Mouse (Mus musculus) intestine, embryonic 16.5 days (tissue): ENCODE data around the gene Washc1. TPM values are rescaled to one million over a fixed set of nuclear protein-coding genes. Genes with fewer than 3 reads are reported as not detected.
"Not testable (repeated sequence)": the region's sequence is repeated elsewhere in the genome, so short reads cannot be mapped to it uniquely, and the experiment has no call there.

Experiments
- ATAC-seq: fragments of 200-750 bp; cut with Nextera tagmentation; 2 replicates; pipeline ENCODE4 v1.8.0; 2017; ENCODE audit warnings: moderate TSS enrichment, moderate library complexity
- H3K27ac ChIP-seq: fragments of 300-500 bp; sonication (generic); 2 replicates; pipeline ENCODE4 v1.5.1; 2014; ENCODE audit warnings: mild to moderate bottlenecking, low read length
- H3K27me3 ChIP-seq: fragments of 300-500 bp; sonication (generic); replicated peaks from 2 replicates; pipeline ENCODE4 v1.6.1; 2014; ENCODE audit warnings: low read length, control low read depth, mixed read lengths; ENCODE audit not compliant: control insufficient read depth, insufficient read depth
- H3K36me3 ChIP-seq: fragments of 300-500 bp; sonication (generic); 2 replicates; pipeline ENCODE4 v1.6.1; 2014; ENCODE audit warnings: low read length, control low read depth; ENCODE audit not compliant: control insufficient read depth, insufficient read depth
- H3K4me1 ChIP-seq: fragments of 300-500 bp; sonication (generic); 2 replicates; pipeline ENCODE4 v1.6.1; 2014; ENCODE audit warnings: low read length, control low read depth, mixed read lengths; ENCODE audit not compliant: control insufficient read depth, insufficient read depth
- H3K4me2 ChIP-seq: fragments of 300-500 bp; sonication (generic); 2 replicates; pipeline ENCODE4 v1.6.1; 2014; ENCODE audit warnings: low read depth, low read length, control low read depth
- H3K4me3 ChIP-seq: fragments of 300-500 bp; sonication (generic); 2 replicates; pipeline ENCODE4 v1.5.1; 2014; ENCODE audit warnings: mild to moderate bottlenecking, low read length
- H3K9ac ChIP-seq: fragments of 300-500 bp; sonication (generic); 2 replicates; pipeline ENCODE4 v1.6.1; 2014; ENCODE audit warnings: low read depth, low read length
- H3K9me3 ChIP-seq: fragments of 300-500 bp; sonication (generic); 2 replicates; pipeline ENCODE4 v1.6.1; 2016; ENCODE audit warnings: low read length, control low read depth; ENCODE audit not compliant: control insufficient read depth
- WGBS: fragments of 180-500 bp; shearing (Covaris S2); extraction: QIAGEN DNeasy Blood & Tissue Kit; methylation state at CpG from one replicate; pipeline ENCODE4 v1.1.7; 2014; 5-methylcytosine and 5-hydroxymethylcytosine counted together
- polyA plus RNA-seq: library from polyadenylated mRNA; unstranded; fragments of >200 nt; fragmentation: Nextera tagmentation; extraction: Ambion mirVana; gene quantifications from 2 replicates; pipeline ENCODE4 v1.2.1, GENCODE M21; 2015

Washc1 gene
- polyA plus RNA-seq, 1 experiment from 2014 or later, result 41.9 TPM

DNA sequence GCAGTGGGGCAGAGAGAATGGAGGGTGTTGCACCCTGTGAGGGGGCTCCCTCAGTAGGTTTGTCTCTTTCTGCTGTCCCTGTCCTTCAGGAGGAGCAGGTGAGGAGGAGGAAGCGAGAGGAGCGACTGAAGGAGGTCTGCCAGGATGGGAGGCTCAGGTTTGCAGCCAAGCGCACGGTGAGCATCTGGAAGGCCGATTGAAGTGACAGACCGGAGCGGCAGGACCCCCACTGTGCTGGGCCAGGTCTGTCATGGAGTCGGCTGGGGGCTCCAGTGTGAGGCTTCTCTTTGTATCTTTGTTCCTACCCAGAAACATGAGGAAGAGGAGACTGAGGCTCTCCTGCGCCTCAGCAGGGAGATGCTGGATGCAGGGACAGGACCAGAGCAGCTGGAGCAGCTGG lies 19.0 kb downstream of the Washc1 start:
- H3K27ac ChIP-seq, result no peak overlapping the region

DNA sequence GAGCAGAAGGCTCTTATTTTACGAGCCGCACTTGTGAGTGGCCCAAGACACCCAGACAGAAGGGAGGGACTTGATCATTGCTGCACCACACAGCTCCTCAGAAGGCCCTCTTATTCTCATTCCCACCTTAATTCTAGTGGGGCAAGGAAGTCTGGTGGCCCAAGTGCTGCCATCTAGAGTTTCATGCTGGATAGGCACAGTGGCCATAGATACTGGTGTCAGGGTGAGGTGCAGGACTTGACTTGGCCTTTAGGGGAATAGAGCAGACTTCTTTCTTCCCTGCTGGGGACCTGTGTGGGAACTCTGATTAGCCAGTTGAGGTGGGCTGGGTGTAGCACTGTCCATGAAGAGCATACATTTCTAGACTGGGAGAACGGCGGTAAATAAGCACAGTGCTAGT lies 19.9 kb downstream of the Washc1 start:
- Histone ChIP-seq H3K9me3 (no peaks in the 10 kb centered on the region), H3K4me2 (no peak overlapping the region), H3K36me3 (peaks cover 38% of the 10 kb centered on the region), H3K27ac (no peak overlapping the region), H3K4me1 (no peaks in the 10 kb centered on the region), H3K27me3 (no peaks in the 10 kb centered on the region), H3K9ac (no peak overlapping the region), H3K4me3 (no peak overlapping the region)
- 0 out of 2 replicates have a peak, but pooled peaks have one; percentile 42 for ATAC-seq
- 95% methylated on average over 4 of the region's 4 CpGs for WGBS

More for the DNA sequence above, 19.0 kb downstream of the Washc1 start:
- no peak for ATAC-seq
- WGBS, result 89% methylated on average over 9 of the region's 9 CpGs
- H3K36me3 ChIP-seq, result peaks cover 32% of the 10 kb centered on the region
- no peak overlapping the region for H3K4me3 ChIP-seq
- no peaks in the 10 kb centered on the region for H3K27me3 ChIP-seq
- 0 out of 2 replicates have a peak, but pooled peaks cover 2% of the 10 kb centered on the region for H3K4me1 ChIP-seq
- no peak overlapping the region for H3K4me2 ChIP-seq
- no peaks in the 10 kb centered on the region for H3K9me3 ChIP-seq
- no peak overlapping the region for H3K9ac ChIP-seq

DNA sequence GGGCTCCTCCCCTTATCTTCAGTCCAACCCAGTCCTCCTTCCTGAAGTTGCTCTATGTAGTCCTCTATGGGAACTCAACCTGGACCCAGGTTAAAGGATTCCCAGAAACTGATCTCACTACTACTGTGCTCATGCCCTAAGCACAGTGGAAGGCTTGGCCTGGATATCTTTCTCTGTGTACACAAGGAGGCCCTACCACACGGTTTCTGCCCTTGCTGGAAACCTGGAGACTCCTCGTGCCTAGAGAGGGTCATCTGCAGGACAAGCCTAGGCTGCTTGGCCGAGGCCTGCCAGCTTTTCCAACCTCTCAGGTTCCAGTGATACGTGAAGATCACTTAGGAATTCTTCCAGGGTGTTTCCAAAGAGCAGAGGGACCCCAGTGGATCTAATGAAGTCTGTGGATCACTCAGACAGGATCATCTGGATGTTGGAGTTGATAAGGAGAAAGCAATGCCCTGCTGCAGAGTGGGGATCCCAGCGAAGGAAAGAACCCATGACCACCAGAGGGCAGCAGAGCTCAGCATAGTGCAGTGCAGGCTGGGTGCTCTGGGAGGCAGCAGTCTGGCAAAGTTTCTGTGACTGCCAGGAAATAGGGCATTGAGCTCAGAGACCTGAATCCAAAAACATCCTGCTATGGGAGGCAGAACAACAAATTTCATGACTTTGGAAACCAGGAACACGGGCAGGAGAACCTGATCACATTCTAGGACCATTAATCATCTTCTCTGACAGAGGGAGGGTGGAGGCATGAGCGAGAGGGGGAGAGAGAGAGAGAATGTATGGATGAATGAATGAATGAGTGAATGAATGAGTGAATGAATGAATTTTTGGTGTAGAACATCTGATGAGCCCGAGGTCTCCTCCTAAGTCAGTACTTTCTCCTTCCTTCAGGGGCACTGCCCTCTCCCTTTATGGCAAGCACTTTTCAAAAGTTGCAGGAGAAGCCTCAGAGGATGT lies 41.6 kb downstream of the Washc1 start:
- not testable (repeated sequence) for H3K9me3 ChIP-seq, H3K4me2 ChIP-seq, H3K9ac ChIP-seq, H3K27ac ChIP-seq, H3K27me3 ChIP-seq, H3K4me1 ChIP-seq, H3K4me3 ChIP-seq
- H3K36me3 ChIP-seq, result peaks cover 13% of the 10 kb centered on the region; the same call in 1 of the 2 replicates
- ATAC-seq, result peak; percentile 82
- 62% methylated on average over 5 of the region's 8 CpGs for WGBS

DNA sequence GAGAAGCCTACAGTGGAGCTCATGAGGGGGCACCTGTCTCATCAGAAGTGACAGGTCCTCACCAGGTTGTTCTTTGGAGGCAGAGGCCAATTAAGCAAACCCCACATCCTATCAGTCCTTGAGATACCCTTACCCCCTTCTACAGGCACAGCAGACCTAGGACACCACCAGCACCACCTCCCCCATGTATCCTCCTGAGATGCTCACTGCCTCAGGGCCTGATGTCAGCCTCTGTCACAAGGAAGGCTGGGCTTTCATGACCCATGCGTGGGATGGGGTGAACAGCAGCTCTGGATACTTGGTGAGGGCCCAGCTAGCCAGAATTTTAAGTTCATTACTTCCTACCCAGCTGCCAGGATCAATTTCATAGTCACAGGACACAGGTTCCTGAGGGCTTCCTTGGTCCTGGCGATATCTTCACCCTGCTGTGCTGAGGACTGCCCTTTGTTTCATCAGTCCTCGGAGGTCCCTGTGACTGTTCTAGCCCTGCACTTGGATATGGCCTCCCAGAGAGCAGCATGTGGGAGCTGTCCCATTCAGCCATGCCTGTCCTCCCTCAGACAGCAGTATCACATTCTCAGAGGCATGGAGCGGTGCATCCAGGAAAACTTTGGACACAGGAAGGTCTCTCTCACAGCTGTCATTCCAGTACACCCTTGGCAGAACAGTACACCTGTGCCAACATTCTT lies 42.5 kb downstream of the Washc1 start:
- not testable (repeated sequence) for H3K4me2 ChIP-seq
- 89% methylated on average over 4 of the region's 4 CpGs for WGBS

DNA sequence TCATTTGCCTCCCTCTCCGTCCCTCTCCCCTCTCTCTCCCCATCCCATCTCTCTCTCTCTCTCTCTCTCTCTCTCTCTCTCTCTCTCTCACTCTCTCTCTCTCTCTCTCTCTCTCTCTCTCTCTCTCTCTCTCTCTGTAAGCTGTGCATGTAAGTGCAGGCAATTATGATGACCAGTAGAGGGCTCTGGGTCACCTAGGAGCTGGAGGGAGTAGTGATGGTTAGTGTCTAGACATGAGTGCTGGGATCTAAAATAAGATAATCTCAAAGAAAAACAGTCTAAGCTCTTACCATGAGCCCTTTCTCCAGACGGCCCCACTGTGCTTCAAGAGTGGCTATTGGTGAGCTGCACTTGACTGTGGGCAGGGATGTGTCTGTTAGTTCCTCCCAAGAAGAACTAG lies 43.5 kb downstream of the Washc1 start:
- no peak overlapping the region for H3K27ac ChIP-seq
- H3K4me3 ChIP-seq, result no peak overlapping the region
- no peak overlapping the region for H3K9ac ChIP-seq
- H3K4me2 ChIP-seq, result no peak overlapping the region
- 72% methylated on average over 2 of the region's 2 CpGs for WGBS
- no peaks in the 10 kb centered on the region for H3K27me3 ChIP-seq
- no peaks in the 10 kb centered on the region for H3K9me3 ChIP-seq
- no peak for ATAC-seq
- H3K36me3 ChIP-seq, result peaks cover 10% of the 10 kb centered on the region; the same call in 1 of the 2 replicates
- no peaks in the 10 kb centered on the region for H3K4me1 ChIP-seq

More for the DNA sequence above, 42.5 kb downstream of the Washc1 start:
- H3K4me1 ChIP-seq, ATAC-seq, H3K4me3 ChIP-seq, H3K27me3 ChIP-seq, H3K9me3 ChIP-seq, H3K27ac ChIP-seq, H3K36me3 ChIP-seq, H3K9ac ChIP-seq: not testable (repeated sequence)

DNA sequence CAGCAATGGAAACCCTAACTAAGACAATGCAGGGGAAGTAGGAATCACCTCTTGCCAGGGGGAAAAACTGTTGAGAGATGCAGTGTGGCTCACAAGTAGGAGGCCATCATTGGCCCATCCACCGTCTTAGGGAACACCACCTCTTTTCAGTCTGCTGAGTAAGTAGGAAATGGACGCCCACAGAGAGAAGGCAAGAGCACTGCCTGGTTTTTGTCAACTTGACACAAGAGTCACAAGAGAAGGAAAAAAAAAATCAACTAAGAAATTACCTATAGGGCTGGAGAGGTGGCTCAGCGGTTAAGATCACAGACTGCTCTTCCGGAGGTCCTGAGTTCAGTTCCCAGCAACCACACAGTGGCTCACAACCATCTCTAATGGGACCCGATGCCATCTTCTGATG lies 46.9 kb downstream of the Washc1 start:
- H3K36me3 ChIP-seq, result no peaks in the 10 kb centered on the region
- H3K9me3 ChIP-seq, result no peaks in the 10 kb centered on the region
- no peak for ATAC-seq
- no peaks in the 10 kb centered on the region for H3K4me1 ChIP-seq
- 84% methylated on average over 5 of the region's 5 CpGs for WGBS
- H3K27me3 ChIP-seq, result no peaks in the 10 kb centered on the region
- no peak overlapping the region for H3K27ac ChIP-seq
- no peak overlapping the region for H3K4me3 ChIP-seq
- no peak overlapping the region for H3K9ac ChIP-seq
- H3K4me2 ChIP-seq, result no peak overlapping the region

DNA sequence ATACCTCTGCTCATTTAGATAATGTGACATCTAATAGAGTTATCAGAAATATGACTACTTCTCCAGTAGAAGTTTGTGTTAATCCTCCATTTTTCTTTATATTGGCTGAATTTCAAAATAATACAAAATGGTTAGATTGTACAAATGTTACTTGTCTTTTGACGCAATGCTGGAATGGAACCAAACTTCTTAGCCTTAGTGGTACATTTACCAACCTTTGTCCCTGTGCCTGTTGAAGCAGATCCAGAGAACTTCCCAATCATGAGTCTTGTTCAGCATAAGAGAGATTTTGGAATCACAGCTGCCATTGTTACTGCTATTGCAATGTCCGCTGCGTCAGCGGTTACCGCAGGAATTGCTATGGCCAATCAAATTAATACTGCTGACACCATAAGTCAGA lies 55.8 kb downstream of the Washc1 start:
- ATAC-seq, H3K4me1 ChIP-seq, H3K27ac ChIP-seq, H3K27me3 ChIP-seq, H3K9ac ChIP-seq, H3K36me3 ChIP-seq, H3K9me3 ChIP-seq, H3K4me2 ChIP-seq, H3K4me3 ChIP-seq: not testable (repeated sequence)
- 96% methylated on average over 5 of the region's 5 CpGs for WGBS

Other genes with a start within 250 kb of the Washc1 start
- 67.5 and 71.1 TPM in 2 replicates for gene Ralbp1, start 225.7 kb upstream of the Washc1 start, polyA plus RNA-seq
- 61.7 and 63.1 TPM in 2 replicates for gene Twsg1, start 160.3 kb upstream of the Washc1 start, polyA plus RNA-seq
- 24.4 and 24.9 TPM in 2 replicates for gene Ankrd12, start 34.5 kb upstream of the Washc1 start, polyA plus RNA-seq
- 442 and 463 TPM in 2 replicates for gene Ndufv2, start 10.0 kb upstream of the Washc1 start, polyA plus RNA-seq
- gene Ddx11, start 12.0 kb downstream of the Washc1 start, polyA plus RNA-seq, result 12.9 and 13.1 TPM in 2 replicates